Mouse (Mus musculus) cortical plate, adult 2 months (tissue): ENCODE data around the gene Atg9b.

Source experiments
- CTCF ChIP-seq: fragments of 200-500 bp; IDR thresholded peaks from 2 replicates; pipeline ENCODE4 v1.5.1; 2011; ENCODE audit warnings: mild to moderate bottlenecking, control low read depth, low read length; ENCODE audit not compliant: insufficient read depth; ENCODE audit errors: extremely low read depth
- POLR2A ChIP-seq: fragments of 200-500 bp; IDR thresholded peaks from 2 replicates; pipeline ENCODE4 v1.6.1; 2011; ENCODE audit warnings: mild to moderate bottlenecking, low read length, control low read depth; ENCODE audit not compliant: insufficient read depth; ENCODE audit errors: extremely low read depth

DNA sequence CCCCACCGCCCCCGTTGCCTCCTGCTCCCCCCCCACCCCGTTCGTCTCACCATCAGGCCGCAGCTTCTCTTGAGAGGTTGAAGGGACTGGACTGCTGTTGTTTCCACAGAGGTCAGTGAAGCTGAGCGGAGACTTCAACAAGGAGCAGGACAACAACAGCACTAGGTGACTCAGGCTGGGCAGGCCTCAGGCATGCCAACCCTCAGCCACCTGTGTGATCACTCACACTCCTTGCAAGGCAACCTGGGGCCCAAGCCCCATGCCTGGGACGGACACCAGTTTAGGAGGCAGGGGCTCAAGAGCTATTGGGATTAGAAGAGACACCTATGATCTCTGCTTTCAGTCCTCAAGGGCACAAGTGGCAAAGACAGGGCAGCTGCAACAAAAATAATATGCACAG lies at the start of gene Atg9b:
- TF ChIP-seq CTCF (no peak), POLR2A (no peak)
